Mouse (Mus musculus): ENCODE results near the gene Rbm17. TPM values are rescaled to one million over a fixed set of nuclear protein-coding genes. Genes with fewer than 3 reads are reported as not detected.

Gene Rbm17
- total and polyA plus RNA-seq, 2 experiments from 2014 or later: 76.1 to 117 TPM

GRCm38 (mm10) chr2:11644057-11644456, 40.1 kb upstream of the Rbm17 start:
- TF ChIP-seq CTCF (IDR thresholded peaks at IDR 0.05): no peak
- Histone ChIP-seq H3K9me3 (ENCODE audit: low read length) (no peaks in the 10 kb centered on the region), H3K4me3 (ENCODE audit: low read depth, low read length) (no peak overlapping the region), H3K27me3 (ENCODE audit: insufficient read depth, low read length) (no peaks in the 10 kb centered on the region), H3K4me1 (ENCODE audit: insufficient read depth, low read length) (no peaks in the 10 kb centered on the region), H3K36me3 (ENCODE audit: insufficient read depth, low read length) (no peaks in the 10 kb centered on the region), H3K4me2 (ENCODE audit: low read depth, low read length, poor library complexity, severe bottlenecking) (no peak overlapping the region), H3K9ac (replicated peaks; ENCODE audit: low read length, poor library complexity, severe bottlenecking) (no peak overlapping the region), H3K27ac (ENCODE audit: low read depth, low read length) (no peak overlapping the region)
- WGBS: 84% methylated on average over 1 of the region's 1 CpGs
- ATAC-seq (ENCODE audit: low FRiP score) (no peak), DNase-seq (ENCODE audit: low spot score) (no peak)

- H3K27ac ChIP-seq (ENCODE audit: low read depth, low read length): no peak within 1 kb of the TSS
- H3K4me3 ChIP-seq (ENCODE audit: low read depth, low read length): no peak within 1 kb of the TSS
- H3K27me3 ChIP-seq (ENCODE audit: insufficient read depth, low read length): no peaks in the 10 kb centered on the region
- no peak within 1 kb of the TSS for H3K9ac ChIP-seq (replicated peaks; ENCODE audit: low read length, poor library complexity, severe bottlenecking)
- WGBS: 89% methylated on average over 3 of the region's 3 CpGs
- H3K4me2 ChIP-seq (ENCODE audit: low read depth, low read length, poor library complexity, severe bottlenecking): no peak within 1 kb of the TSS
- ATAC-seq (ENCODE audit: low FRiP score) (no peak), DNase-seq (ENCODE audit: low spot score) (no peak)
- no peaks in the 10 kb centered on the region for H3K4me1 ChIP-seq (ENCODE audit: insufficient read depth, low read length)
- H3K9me3 ChIP-seq (ENCODE audit: low read length): no peaks in the 10 kb centered on the region
- no peak for TF ChIP-seq CTCF (IDR thresholded peaks at IDR 0.05)
- H3K36me3 ChIP-seq (ENCODE audit: insufficient read depth, low read length): no peaks in the 10 kb centered on the region
These were observed 38.5 kb upstream of the Rbm17 start, which contains the start of gene Il2ra for GRCm38 (mm10) chr2:11642451-11642941. TSS of gene Il2ra (plus strand) at chr2:11642807.

GRCm38 (mm10) chr2:11637115-11637514, 33.2 kb upstream of the Rbm17 start:
- no peak for DNase-seq (ENCODE audit: low spot score)
- WGBS: 82% methylated on average over 1 of the region's 1 CpGs
- no peak for TF ChIP-seq CTCF (IDR thresholded peaks at IDR 0.05)
- Histone ChIP-seq H3K27me3 (ENCODE audit: insufficient read depth, low read length) (no peaks in the 10 kb centered on the region), H3K4me2 (ENCODE audit: low read depth, low read length, poor library complexity, severe bottlenecking) (no peak overlapping the region), H3K9me3 (ENCODE audit: low read length) (no peaks in the 10 kb centered on the region), H3K9ac (replicated peaks; ENCODE audit: low read length, poor library complexity, severe bottlenecking) (no peak overlapping the region), H3K4me1 (ENCODE audit: insufficient read depth, low read length) (no peaks in the 10 kb centered on the region), H3K4me3 (ENCODE audit: low read depth, low read length) (no peak overlapping the region), H3K27ac (ENCODE audit: low read depth, low read length) (no peak overlapping the region), H3K36me3 (ENCODE audit: insufficient read depth, low read length) (no peaks in the 10 kb centered on the region)
- ATAC-seq (ENCODE audit: low FRiP score): no peak

GRCm38 (mm10) chr2:11636138-11636480, 32.2 kb upstream of the Rbm17 start:
- Histone ChIP-seq H3K4me3 (ENCODE audit: low read depth, low read length) (no peak overlapping the region), H3K9me3 (ENCODE audit: low read length) (no peaks in the 10 kb centered on the region), H3K27ac (ENCODE audit: low read depth, low read length) (no peak overlapping the region), H3K36me3 (ENCODE audit: insufficient read depth, low read length) (no peaks in the 10 kb centered on the region), H3K9ac (replicated peaks; ENCODE audit: low read length, poor library complexity, severe bottlenecking) (no peak overlapping the region), H3K4me1 (ENCODE audit: insufficient read depth, low read length) (no peaks in the 10 kb centered on the region), H3K27me3 (ENCODE audit: insufficient read depth, low read length) (no peaks in the 10 kb centered on the region), H3K4me2 (ENCODE audit: low read depth, low read length, poor library complexity, severe bottlenecking) (no peak overlapping the region)
- DNase-seq (ENCODE audit: low spot score): no peak
- no peak for TF ChIP-seq CTCF (IDR thresholded peaks at IDR 0.05)
- no peak for ATAC-seq (ENCODE audit: low FRiP score)
- 82% methylated on average over 3 of the region's 3 CpGs for WGBS

- Histone ChIP-seq H3K9me3 (ENCODE audit: low read length) (no peaks in the 10 kb centered on the region), H3K9ac (replicated peaks; ENCODE audit: low read length, poor library complexity, severe bottlenecking) (no peak overlapping the region), H3K4me3 (ENCODE audit: low read depth, low read length) (no peak overlapping the region), H3K27me3 (ENCODE audit: insufficient read depth, low read length) (no peaks in the 10 kb centered on the region), H3K4me1 (ENCODE audit: insufficient read depth, low read length) (no peaks in the 10 kb centered on the region), H3K27ac (ENCODE audit: low read depth, low read length) (no peak overlapping the region), H3K4me2 (ENCODE audit: low read depth, low read length, poor library complexity, severe bottlenecking) (no peak overlapping the region), H3K36me3 (ENCODE audit: insufficient read depth, low read length) (no peaks in the 10 kb centered on the region)
- WGBS: 91% methylated on average over 5 of the region's 5 CpGs
- no peak for TF ChIP-seq CTCF (IDR thresholded peaks at IDR 0.05)
- ATAC-seq (ENCODE audit: low FRiP score) (no peak), DNase-seq (ENCODE audit: low spot score) (no peak)
These were observed 31.7 kb upstream of the Rbm17 start for GRCm38 (mm10) chr2:11635471-11636137.

- 89% methylated on average over 6 of the region's 6 CpGs for WGBS
- Histone ChIP-seq H3K9me3 (ENCODE audit: low read length) (no peaks in the 10 kb centered on the region), H3K9ac (replicated peaks; ENCODE audit: low read length, poor library complexity, severe bottlenecking) (no peak overlapping the region), H3K4me1 (ENCODE audit: insufficient read depth, low read length) (no peaks in the 10 kb centered on the region), H3K4me3 (ENCODE audit: low read depth, low read length) (no peak overlapping the region), H3K27me3 (ENCODE audit: insufficient read depth, low read length) (no peaks in the 10 kb centered on the region), H3K27ac (ENCODE audit: low read depth, low read length) (no peak overlapping the region), H3K4me2 (ENCODE audit: low read depth, low read length, poor library complexity, severe bottlenecking) (no peak overlapping the region), H3K36me3 (ENCODE audit: insufficient read depth, low read length) (no peaks in the 10 kb centered on the region)
- DNase-seq (ENCODE audit: low spot score): no peak
- TF ChIP-seq CTCF (IDR thresholded peaks at IDR 0.05): no peak
- ATAC-seq (ENCODE audit: low FRiP score): no peak
These were observed 31.1 kb upstream of the Rbm17 start for GRCm38 (mm10) chr2:11635035-11635434.

Measured in midbrain, postnatal 0 days (tissue).